Mouse (Mus musculus): ENCODE measurements at regions not wholly inside any gene's neighbourhood (a gene's known extent, or its start where the extent isn't known, plus 50 kb on each side); places are given as distances from the start of the nearest gene placed in this dataset.

- DNase-seq, result no peak
These were observed 54.4 kb upstream of the 9630041A04Rik start for GRCm38 (mm10) chr9:101807249-101807648.

- no peak for DNase-seq
These were observed 64.9 kb upstream of the 9630041A04Rik start for GRCm38 (mm10) chr9:101796718-101797117.

- DNase-seq, result no peak
These were observed 65.6 kb upstream of the 9630041A04Rik start for GRCm38 (mm10) chr9:101796063-101796462.

DNA sequence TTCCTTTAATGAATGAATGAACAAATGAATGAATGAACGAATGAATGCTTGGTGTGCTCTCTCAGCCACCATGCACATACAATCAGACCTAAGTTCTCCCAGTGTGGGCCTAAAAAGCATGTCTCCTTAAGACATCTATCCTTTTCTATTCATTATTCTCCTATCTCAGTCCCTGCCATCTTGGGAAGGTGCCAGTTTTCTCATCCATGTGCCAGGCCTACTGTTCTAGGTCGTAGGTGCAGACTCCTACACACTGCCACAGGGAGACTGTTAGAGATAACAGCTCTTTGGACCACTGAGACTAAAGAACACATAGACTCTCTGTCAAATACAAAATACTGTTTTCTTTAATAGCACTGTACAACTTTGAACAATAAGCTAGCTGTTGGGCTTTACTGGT is 66.2 kb upstream of the 9630041A04Rik start:
- DNase-seq, result no peak

DNA sequence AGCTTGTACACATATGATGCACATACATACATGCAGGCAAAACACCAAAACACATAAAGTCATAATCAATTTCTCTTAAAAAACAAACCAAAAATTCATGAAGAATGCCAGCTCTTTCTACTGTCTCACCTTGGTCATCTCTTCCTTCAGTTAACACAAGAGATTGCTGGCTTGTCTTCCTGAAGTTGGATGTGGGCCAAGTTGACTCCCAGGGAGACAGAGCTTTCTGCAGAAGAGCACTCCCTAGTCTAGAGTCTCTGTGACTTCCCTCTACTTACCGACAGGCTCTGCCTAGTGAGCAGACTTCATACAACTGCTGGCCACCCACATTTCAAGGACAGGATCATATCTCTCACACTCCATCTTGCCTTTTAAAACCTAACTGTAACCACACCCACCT is 70.7 kb upstream of the 9630041A04Rik start:
- no peak for DNase-seq

- no peak for DNase-seq
These were observed 120.6 kb upstream of the 9630041A04Rik start for GRCm38 (mm10) chr9:101740949-101741605.

GRCm38 (mm10) chr9:101739322-101739721 is 122.3 kb upstream of the 9630041A04Rik start:
- DNase-seq, result no peak

DNA sequence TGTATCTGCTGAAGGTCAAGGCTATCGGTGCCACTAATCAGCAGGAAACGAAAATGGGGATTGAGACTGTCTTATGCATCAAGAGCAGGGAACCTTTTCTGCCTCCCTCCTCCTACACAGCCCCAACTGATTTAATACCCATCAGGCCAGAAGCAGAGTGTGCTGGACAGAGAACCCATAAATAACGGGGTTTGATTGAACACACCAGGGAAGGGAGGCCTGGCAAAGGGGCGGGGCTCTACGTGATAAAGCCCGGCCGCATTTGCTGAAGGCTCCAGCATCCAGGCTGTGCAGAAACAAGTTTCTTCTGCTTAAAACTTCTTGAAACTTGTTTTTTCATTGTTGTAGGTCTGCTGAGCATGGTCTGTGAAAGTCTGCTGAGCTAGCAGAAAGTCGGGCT is 127.4 kb upstream of the 9630041A04Rik start:
- no peak for DNase-seq

DNA sequence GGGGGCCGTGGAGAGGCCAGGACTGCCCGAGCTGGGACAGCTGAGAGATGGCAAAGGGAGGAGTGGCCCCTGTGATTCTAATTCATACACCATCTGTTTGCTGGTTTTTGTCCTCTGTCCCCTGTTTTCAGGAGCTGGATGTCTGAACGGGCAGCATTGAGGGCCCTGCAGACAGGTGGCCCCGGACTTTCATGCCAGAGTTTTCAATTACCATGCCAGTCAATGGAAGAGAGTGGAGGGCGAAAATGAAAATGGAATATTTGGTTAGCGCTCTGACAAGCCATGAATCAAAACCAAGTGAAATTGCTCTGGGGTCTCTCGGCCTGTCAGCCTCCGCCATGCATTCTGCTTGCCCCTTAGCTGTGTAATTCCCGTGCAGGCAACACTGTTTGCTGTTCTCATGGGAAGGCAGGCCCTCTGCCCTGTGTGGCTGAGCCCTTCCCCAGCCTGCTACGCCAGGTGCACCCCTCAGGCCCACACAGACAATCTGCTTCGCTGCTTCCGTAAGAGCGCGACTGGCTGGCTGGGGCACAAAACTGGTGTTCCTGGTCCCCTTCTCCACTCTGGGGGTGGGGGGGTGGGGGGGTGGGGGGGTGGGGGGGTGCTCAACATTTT is 127.9 kb upstream of the 9630041A04Rik start:
- DNase-seq, result no peak

DNA sequence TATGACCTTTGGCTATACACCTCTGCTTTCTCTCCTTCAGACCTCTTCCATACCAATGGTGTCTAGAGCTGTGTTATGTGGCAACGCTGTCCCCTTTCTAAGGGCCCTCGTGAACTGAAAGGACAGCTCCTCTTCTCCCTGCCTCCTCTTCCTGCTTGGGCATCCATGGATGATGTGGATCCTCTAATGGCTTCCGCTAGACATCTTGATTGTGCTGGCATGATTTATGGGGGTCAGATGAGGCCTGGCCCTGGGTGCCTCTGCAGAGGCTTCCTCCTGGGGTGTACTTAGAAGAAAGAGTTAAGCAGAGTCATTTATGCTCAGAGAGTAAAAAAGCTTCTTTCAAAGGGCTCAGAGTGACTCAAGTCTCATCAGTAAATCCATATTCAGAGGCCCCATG is 131.5 kb upstream of the 9630041A04Rik start:
- no peak for DNase-seq

- DNase-seq, result no peak
These were observed 143.7 kb upstream of the 9630041A04Rik start for GRCm38 (mm10) chr9:101717911-101718310.

GRCm38 (mm10) chr9:101716326-101716725 is 145.3 kb upstream of the 9630041A04Rik start:
- no peak for DNase-seq

DNA sequence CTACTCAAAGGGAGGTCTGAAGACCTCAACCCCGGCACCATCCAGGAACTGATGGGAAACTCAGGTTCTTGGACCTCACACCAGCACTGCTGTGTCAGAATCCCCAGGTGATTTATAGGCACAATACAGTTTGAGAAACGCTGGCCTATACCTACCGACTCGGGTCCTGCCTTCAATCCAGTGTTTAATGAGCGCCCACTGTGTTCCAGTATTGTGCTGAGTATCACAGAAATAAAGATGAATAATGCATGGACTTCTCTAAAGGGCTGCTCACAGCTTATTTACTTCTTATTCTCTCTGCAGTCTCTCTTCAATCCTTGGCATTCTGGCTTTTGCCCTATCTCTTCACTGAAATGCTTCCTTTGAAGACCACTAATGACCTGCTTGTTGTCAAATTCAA is 146.8 kb upstream of the 9630041A04Rik start:
- DNase-seq, result no peak

- no peak for DNase-seq
These were observed 151.0 kb upstream of the 9630041A04Rik start for GRCm38 (mm10) chr9:101710611-101711071.

GRCm38 (mm10) chr9:101700368-101700767 is 161.3 kb upstream of the 9630041A04Rik start:
- DNase-seq, result no peak

GRCm38 (mm10) chr9:101694054-101694453 is 167.6 kb upstream of the 9630041A04Rik start:
- no peak for DNase-seq

- DNase-seq, result no peak
These were observed 170.3 kb upstream of the 9630041A04Rik start for GRCm38 (mm10) chr9:101691336-101691735.

GRCm38 (mm10) chr9:101690916-101691315 is 170.7 kb upstream of the 9630041A04Rik start:
- DNase-seq, result no peak

DNA sequence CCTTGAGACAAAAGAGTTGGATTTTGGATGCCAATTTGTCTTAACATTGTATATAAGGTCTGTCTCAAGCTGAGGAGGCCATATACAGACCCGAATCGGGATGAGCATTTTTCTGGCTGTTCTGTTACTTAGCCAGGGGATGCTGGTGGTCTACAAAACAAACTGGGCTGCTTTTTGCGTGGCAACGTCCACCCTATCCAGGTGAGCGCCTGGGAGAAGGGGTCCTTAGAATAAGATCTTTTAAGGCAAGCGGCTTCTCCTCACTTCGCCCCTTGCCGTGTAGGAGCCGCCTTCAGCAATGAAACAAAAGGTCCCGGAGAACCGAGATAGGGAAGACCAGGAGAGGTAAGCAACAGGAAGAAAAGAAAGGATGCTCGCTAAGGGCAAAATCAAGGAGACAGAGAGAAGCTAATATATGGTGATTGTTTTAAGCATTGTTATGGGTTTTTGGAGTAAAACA is 171.2 kb upstream of the 9630041A04Rik start:
- DNase-seq, result no peak

- DNase-seq, result peak; percentile 40
These were observed 171.9 kb upstream of the 9630041A04Rik start for GRCm38 (mm10) chr9:101689532-101690401.

DNA sequence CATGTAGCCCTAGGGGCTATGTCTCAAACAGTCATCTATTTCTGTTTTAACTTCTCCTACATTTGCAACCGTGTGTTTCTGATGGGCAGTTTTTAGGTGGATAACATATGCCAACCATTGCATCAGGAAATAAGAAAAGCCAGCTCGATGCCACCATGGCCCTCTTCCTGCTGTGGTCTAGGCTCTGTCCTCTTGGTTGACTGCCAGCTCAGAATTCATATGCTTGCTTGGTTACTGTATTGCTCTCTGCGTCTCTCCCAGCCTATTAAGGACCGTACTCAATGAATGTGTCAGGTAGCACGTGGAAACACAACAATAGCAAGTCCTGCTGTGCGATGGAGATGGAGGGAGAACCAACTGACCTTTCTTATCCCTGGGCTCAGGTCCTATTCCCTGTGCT is 174.4 kb upstream of the 9630041A04Rik start:
- no peak for DNase-seq

- no peak for DNase-seq
These were observed 184.1 kb upstream of the 9630041A04Rik start for GRCm38 (mm10) chr9:101677563-101677962.

GRCm38 (mm10) chr9:101670111-101670510 is 191.5 kb upstream of the 9630041A04Rik start:
- DNase-seq, result no peak

GRCm38 (mm10) chr9:101649816-101650215 is 211.8 kb upstream of the 9630041A04Rik start:
- peak; percentile 7 for DNase-seq
